Comparison of ENCODE assay signal across 8 mouse cellular contexts in the genomic region with DNA sequence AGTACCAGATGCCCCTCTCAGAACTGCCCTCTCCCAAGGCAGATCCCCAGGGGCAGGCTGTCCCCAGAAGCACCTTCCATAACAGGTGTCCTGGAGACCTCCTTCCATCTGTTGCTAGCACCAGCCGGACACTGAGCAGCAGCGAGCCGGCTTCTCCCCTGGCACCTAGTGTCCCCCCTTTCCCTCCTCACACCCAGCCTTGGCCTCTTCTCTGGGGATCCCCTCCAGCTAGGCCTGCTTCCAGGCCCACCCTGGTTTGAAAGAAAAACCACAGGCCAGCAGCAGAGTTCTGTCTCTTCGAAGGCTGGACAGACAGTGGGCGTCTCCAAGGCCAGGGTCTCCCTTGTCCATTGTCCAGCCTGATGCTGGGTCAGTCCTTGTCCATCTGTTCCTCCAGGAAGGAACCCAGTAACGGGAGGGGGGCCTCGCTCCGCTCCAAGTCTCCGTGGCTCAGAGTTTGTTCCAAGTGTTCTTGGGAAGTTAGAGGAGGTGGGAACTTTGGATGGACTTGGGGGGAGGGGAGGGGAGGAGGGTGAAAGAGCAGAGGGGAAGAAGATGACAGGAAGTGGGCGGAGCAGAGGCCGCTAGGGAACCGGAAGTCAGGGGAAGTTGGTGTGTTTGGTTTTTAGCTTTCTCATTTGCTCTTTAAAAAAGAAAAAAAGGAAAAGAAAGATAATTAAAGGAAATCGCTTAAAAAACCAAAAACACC. TPM values are rescaled to one million over a fixed set of nuclear protein-coding genes. Genes with fewer than 3 reads are reported as not detected.
A peak's percentile ranks its signal among the peaks of the same experiment; 100 is the strongest.
DNase-seq lines count a peak whose midpoint lies in the region; ATAC-seq and TF ChIP-seq lines count a peak whose summit lies in the region.

No protein-coding gene starts in this region.

- DNase-seq in CD4-positive helper T cell, adult 2 months (ENCODE audit: low read depth, low spot score) = peak; percentile 36
- DNase-seq in MEL (ENCODE audit: low read depth, low spot score) = peak; percentile 72
- DNase-seq in heart, adult 8-10 months (ENCODE audit: low spot score) = peak; percentile 45
- DNase-seq in kidney, adult 18-20 months = peak; percentile 39
- DNase-seq in testis, postnatal 10 days (ENCODE audit: low spot score) = peak; percentile 75
- DNase-seq in layer of hippocampus, postnatal 14 days (ENCODE audit: low spot score in 2 of 2) = no peak
- DNase-seq in Muller cell, postnatal 12 days (ENCODE audit: inconsistent ontology term) = no peak

- H3K27me3 ChIP-seq in MEL (ENCODE audit: control insufficient read depth in 1 of 2, insufficient read depth in 2 of 2, low read length in 2 of 2) = no peaks in the 10 kb centered on the region; a peak in 1 of 4 replicates
- H3K27me3 ChIP-seq in lung, embryonic 16.5 days (ENCODE audit: control insufficient read depth, insufficient read depth, low read depth, low read length) = no peaks in the 10 kb centered on the region

- ATAC-seq in lung, embryonic 16.5 days (ENCODE audit: low read depth) = peak; percentile 66

- peak overlapping the region; percentile 8; the same call in 1 of the 2 replicates for H3K27ac ChIP-seq in MEL (ENCODE audit: control insufficient read depth, low read depth, low read length)
- H3K27ac ChIP-seq in lung, embryonic 16.5 days (ENCODE audit: low read length) = peak overlapping the region; percentile 73

- no peak for TF ChIP-seq CTCF in MEL (IDR thresholded peaks at IDR 0.05 in 2 of 3, conservative IDR thresholded peaks at IDR 0.05 in 1 of 3; ENCODE audit: control insufficient read depth in 1 of 3, insufficient read depth in 1 of 3, low read depth in 2 of 3, low read length in 3 of 3, poor library complexity in 1 of 3, severe bottlenecking in 1 of 3)

- no peak for TF ChIP-seq EP300 in MEL (IDR thresholded peaks at IDR 0.05; ENCODE audit: low read depth in 1 of 2, low read length in 2 of 2)

- peak in 1 of 2 experiments; percentile 38; a peak in 1 of 4 replicates for TF ChIP-seq POLR2A in MEL (IDR thresholded peaks at IDR 0.05; ENCODE audit: control insufficient read depth in 1 of 2, insufficient read depth in 1 of 2, low read depth in 1 of 2, low read length in 2 of 2, poor library complexity in 1 of 2)

- peak overlapping the region; percentile 12 to 19; a peak in 2 of 4 replicates for H3K4me3 ChIP-seq in MEL (ENCODE audit: control insufficient read depth in 1 of 2, insufficient read depth in 1 of 2, low read depth in 2 of 2, low read length in 2 of 2)
- H3K4me3 ChIP-seq in lung, embryonic 16.5 days (ENCODE audit: low read length) = no peak overlapping the region

- no peaks in the 10 kb centered on the region for H3K79me2 ChIP-seq in MEL (ENCODE audit: control insufficient read depth, insufficient read depth, low read length, poor library complexity)

- peak overlapping the region; percentile 35 for H3K4me2 ChIP-seq in lung, embryonic 16.5 days (ENCODE audit: low read depth, low read length)

- no peak for TF ChIP-seq RAD21 in MEL (IDR thresholded peaks at IDR 0.05; ENCODE audit: low read depth, low read length)

- WGBS in lung, embryonic 16.5 days = 37% methylated on average over 13 of the region's 13 CpGs

- peaks cover 0 to 10% of the 10 kb centered on the region in 2 experiments; a peak in 2 of 4 replicates for H3K36me3 ChIP-seq in MEL (ENCODE audit: control insufficient read depth in 1 of 2, insufficient read depth in 2 of 2, low read length in 2 of 2)
- no peaks in the 10 kb centered on the region for H3K36me3 ChIP-seq in lung, embryonic 16.5 days (ENCODE audit: control insufficient read depth, insufficient read depth, low read length)

- H3K9me3 ChIP-seq in MEL (replicated peaks; ENCODE audit: insufficient read depth, low read length) = no peaks in the 10 kb centered on the region
- no peaks in the 10 kb centered on the region for H3K9me3 ChIP-seq in lung, embryonic 16.5 days (ENCODE audit: control insufficient read depth, low read length)

- H3K9ac ChIP-seq in MEL (ENCODE audit: control insufficient read depth, low read depth, low read length, poor library complexity, severe bottlenecking) = peak overlapping the region; percentile 8
- H3K9ac ChIP-seq in lung, embryonic 16.5 days (ENCODE audit: low read length) = peak overlapping the region; percentile 27; the same call in 1 of the 2 replicates

- peaks cover 3 to 16% of the 10 kb centered on the region in 2 experiments; a peak in 3 of 4 replicates for H3K4me1 ChIP-seq in MEL (ENCODE audit: control insufficient read depth in 1 of 2, insufficient read depth in 2 of 2, low read length in 2 of 2)
- peaks cover 6% of the 10 kb centered on the region; the same call in 1 of the 2 replicates for H3K4me1 ChIP-seq in lung, embryonic 16.5 days (replicated peaks; ENCODE audit: control insufficient read depth, insufficient read depth, low read length)

TF ChIP-seq in MEL, 35 proteins besides CTCF, POLR2A, EP300 and RAD21:
- TF ChIP-seq ELF1 (IDR thresholded peaks at IDR 0.05; ENCODE audit: low read depth, low read length) (peak; percentile 84), MAZ (IDR thresholded peaks at IDR 0.05; ENCODE audit: low read depth, low read length) (peak; percentile 44; the same call in 1 of the 2 replicates), ZNF384 (IDR thresholded peaks at IDR 0.05; ENCODE audit: low read depth, low read length) (no peak), JUND (IDR thresholded peaks at IDR 0.05; ENCODE audit: low read depth, low read length) (no peak)

RNA-seq across cellular contexts. Expression of a gene that starts 11.7 kb away (rescaled TPM):
- total RNA-seq in MEL (2012; rRNA removed) = not detected in 2 replicates
- polyA plus RNA-seq in MEL (2012; ENCODE audit: insufficient read depth in 1 of 2, insufficient read length in 2 of 2, low read depth in 1 of 2, low replicate concordance in 2 of 2, missing spikeins in 1 of 2) = under 1 TPM in 1 of 2 experiments, not detected in 1; 0.15 TPM
- total RNA-seq in heart, adult 8-10 months (2022) = not detected
- 0.74 and 0.87 TPM in 2 replicates for polyA plus RNA-seq in lung, embryonic 16.5 days (2015; fragmentation: Nextera tagmentation; extraction: Ambion mirVana)
- not detected for total RNA-seq in layer of hippocampus, postnatal 14 days (2021)

Comparison
In these comparisons a context has a peak if more than half of its experiments do, and no peak if none do; other contexts are left out.
1. DNase-seq: peak in CD4-positive helper T cell, adult 2 months (single experiment), MEL (single experiment), heart, adult 8-10 months (single experiment), kidney, adult 18-20 months (single experiment) and testis, postnatal 10 days (single experiment); none in layer of hippocampus, postnatal 14 days (0 of 2) and Muller cell, postnatal 12 days (single experiment).